Mouse (Mus musculus): Measurements from ENCODE around the gene Fcgrt.
A peak's percentile ranks its signal among the peaks of the same experiment; 100 is the strongest.
"Not testable (repeated sequence)": the region's sequence is repeated elsewhere in the genome, so short reads cannot be mapped to it uniquely, and the experiment has no call there.

Gene Fcgrt

DNA sequence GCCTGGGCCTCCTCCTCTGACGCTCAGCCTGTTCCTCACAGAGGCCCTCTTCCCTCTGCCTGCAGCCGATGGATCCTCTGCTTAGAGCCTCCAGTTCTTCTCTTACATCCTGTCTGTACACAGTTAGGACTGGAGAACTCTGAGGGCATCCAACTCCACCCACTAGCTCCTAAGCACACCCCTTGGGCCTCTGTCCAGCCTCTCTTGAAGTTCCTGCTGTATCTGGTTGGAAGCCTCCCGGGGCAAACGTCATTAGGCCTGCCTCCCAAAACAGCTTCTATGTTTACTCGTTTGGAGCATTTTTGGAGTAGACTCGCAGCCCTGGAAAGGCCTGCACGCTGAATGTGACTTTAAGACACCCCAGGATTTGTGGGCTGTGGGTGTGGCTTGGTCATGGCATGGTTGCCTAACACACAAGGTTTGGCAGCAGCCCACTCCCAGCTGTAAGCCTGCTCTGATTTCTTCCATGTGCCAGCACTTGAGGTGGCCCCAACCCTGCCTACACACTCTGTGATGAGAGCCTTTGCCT lies at the start of gene Fcgrt:
Gene Fcgrt (minus strand): TSS at position 200 of the 529 bp plus-strand sequence.
- no peak for DNase-seq (ENCODE audit: low read depth, low spot score)

- DNase-seq (ENCODE audit: low read depth, low spot score), result not testable (repeated sequence)
Observed at GRCm38 (mm10) chr7:45153052-45153451, 49.4 kb upstream of the Fcgrt start.

GRCm38 (mm10) chr7:45151303-45151702 lies 47.7 kb upstream of the Fcgrt start:
- no peak for DNase-seq (ENCODE audit: low read depth, low spot score)

DNA sequence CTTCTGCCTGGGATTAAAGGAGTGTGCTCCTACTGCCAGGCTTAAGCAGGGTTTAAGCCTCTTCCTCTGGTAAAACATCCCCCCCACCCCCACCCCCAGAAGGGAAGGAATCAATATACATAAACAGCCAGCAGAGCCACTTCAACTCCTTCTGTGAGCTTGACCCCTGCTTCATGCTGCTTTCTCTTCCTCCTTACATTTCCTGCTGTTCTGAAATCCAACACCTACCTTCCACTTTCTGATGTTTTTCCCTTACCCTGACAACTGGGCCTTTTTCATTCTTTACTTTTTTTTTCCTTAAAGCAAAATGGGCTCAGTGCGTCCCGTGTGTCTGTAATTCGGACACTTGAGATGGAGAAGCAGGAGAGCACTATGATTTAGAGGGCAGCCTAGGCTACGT lies 46.7 kb upstream of the Fcgrt start:
- no peak for DNase-seq (ENCODE audit: low read depth, low spot score)

GRCm38 (mm10) chr7:45149545-45149944 lies 45.9 kb upstream of the Fcgrt start:
- DNase-seq (ENCODE audit: low read depth, low spot score), result no peak

GRCm38 (mm10) chr7:45148534-45149098 lies 45.0 kb upstream of the Fcgrt start:
- no peak for DNase-seq (ENCODE audit: low read depth, low spot score)

DNA sequence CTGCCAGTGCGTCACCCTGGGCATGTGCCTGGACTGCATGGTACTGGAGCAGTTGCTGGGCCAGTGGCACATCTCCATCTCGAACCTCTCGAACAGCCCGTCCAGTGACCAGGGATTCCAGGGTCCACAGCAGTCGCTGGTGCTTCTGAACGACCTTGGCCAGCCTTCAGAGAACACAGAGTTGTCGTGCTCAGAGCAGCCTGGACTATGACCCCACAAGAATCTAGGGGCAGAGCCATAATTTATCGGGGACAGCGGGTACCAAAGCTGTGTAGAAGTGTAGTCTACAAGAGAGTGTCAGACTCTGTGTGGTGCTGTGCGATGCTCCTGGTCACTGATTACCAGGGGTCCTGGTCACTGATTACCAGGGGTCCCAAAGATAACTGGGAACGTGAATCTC lies 44.2 kb upstream of the Fcgrt start:
- no peak for DNase-seq (ENCODE audit: low read depth, low spot score)

- DNase-seq (ENCODE audit: low read depth, low spot score), result no peak
Observed at GRCm38 (mm10) chr7:45147267-45147666, 43.6 kb upstream of the Fcgrt start.

- DNase-seq (ENCODE audit: low read depth, low spot score), result no peak
Observed at GRCm38 (mm10) chr7:45145460-45145859, 41.8 kb upstream of the Fcgrt start.

DNA sequence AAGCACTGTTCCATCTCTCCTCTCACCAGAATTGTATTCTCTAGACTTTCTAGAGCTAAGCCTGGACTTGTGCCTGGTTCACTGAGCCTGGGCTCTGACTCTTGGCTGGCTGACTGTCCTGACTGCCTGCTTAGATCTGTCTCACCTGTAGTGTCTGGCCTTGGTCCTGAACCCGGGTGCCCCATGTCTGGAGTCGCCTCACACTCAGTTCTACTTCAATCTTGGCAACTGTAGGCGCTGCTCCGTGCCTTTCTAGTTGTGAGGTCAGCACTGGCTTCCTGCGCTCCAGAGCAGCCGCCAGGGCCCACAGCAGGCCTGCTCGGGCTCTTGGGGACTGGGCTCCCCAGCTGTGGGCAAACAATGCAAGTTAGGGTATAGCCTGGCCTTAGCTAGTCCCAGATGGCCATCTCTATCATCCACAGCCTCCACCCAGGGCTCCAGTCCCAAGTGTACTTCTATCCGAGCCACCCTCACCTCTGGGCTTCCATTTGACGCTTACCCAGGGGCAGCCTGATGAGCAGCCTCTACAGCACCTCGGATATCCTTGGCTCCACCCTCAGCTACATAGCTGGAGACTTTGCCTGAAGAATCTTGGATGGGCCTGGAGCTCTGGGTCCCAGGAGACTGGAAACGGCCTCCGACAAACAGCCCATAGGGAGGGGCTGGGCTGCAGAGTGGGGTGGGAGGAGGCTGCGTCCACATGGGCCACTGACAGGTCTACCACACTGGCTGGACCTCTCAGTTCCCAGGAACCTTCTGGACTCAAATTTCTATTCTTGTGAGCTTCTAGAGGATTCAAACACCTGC lies 40.9 kb upstream of the Fcgrt start:
- DNase-seq (ENCODE audit: low read depth, low spot score), result no peak

GRCm38 (mm10) chr7:45141914-45142313 lies 38.3 kb upstream of the Fcgrt start:
- DNase-seq (ENCODE audit: low read depth, low spot score), result no peak

DNA sequence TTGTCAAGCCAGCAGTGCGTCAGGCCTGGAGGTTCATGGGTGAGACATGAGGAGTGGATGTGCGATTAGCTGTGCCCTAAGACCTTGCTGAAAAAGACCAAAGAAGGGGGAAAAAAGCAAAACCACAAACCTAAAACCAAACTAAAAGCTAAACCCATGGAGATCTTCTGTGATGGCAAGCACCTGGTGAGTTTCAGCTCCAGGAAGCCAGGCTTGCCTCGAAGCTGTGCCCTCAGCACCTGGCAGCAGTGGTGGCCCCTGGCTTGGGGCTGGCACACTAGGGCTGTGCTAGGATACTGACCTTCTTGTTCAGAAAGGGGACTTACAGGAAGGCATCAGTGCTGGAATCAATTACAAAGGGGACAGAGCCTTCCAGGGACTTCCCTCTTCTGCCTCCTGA lies 37.7 kb upstream of the Fcgrt start:
- no peak for DNase-seq (ENCODE audit: low read depth, low spot score)

- DNase-seq (ENCODE audit: low read depth, low spot score), result no peak
Observed at GRCm38 (mm10) chr7:45139904-45140723, 36.5 kb upstream of the Fcgrt start.

GRCm38 (mm10) chr7:45138403-45138802 lies 34.8 kb upstream of the Fcgrt start:
- no peak for DNase-seq (ENCODE audit: low read depth, low spot score)

GRCm38 (mm10) chr7:45137171-45138006 lies 33.7 kb upstream of the Fcgrt start:
- DNase-seq (ENCODE audit: low read depth, low spot score), result no peak

- DNase-seq (ENCODE audit: low read depth, low spot score), result peak; percentile 76
Observed at GRCm38 (mm10) chr7:45135993-45136567, 32.4 kb upstream of the Fcgrt start, which contains the start of the genes Gm45713 and Flt3l. Gene Gm45713, minus strand, starts transcription at chr7:45136231. Gene Flt3l, minus strand, starts transcription at chr7:45136432.

DNA sequence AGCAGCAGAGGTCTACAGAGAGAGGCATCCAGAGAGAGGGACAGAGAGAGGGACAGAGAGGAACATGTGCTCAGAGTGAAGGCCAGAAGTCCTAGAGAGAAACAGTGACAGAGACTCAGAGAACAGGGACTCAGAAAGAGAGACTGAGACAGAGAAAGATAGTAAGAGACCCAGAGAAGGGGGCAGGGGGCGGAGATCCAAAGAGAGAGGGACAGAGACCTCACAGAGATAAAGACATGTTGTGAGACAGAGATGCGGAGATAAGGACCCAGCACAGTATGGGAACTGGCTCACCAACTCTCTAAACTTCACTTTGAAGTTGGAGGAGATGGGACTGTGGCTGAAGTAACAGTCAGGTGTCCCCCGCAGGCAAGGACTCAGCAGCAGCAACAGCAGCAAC lies 31.7 kb upstream of the Fcgrt start:
- no peak for DNase-seq (ENCODE audit: low read depth, low spot score)

- peak; percentile 97 for DNase-seq (ENCODE audit: low read depth, low spot score)
Observed at GRCm38 (mm10) chr7:45134544-45135026, 30.9 kb upstream of the Fcgrt start.

DNA sequence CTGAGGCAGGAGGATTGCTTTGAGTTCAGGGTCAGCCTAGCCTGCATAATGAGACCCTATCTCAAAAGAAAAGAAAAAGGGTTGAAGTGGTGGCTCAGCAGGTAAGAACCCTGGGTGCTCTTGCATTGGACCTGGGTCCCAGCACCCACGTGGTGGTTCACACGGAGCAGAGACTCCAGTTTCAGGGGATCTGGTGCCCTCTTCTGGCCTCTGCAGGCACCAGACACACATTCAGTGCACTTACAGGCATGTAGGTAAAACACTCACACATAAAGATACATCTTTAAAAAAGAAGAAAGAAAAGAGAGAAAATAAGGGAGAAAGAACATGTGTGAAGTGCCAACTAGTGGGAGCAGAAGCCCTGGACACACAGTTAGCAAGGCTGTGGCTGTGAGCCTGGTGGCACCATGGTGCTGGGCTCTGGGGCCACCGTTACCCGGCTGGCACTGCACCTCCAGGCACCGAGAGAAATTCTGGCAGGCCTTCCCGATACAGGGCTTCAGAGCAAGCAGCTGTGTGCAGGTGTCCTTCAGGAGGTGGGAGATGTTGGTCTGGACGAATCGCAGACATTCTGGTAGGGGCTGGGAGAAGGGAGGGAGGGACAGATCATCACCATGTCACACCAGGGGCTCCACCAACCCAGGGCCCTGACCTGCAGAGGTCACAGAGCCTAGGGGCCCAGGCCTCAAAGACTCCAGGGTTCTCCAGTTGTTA lies 30.0 kb upstream of the Fcgrt start:
- peak; percentile 87 for DNase-seq (ENCODE audit: low read depth, low spot score)

DNA sequence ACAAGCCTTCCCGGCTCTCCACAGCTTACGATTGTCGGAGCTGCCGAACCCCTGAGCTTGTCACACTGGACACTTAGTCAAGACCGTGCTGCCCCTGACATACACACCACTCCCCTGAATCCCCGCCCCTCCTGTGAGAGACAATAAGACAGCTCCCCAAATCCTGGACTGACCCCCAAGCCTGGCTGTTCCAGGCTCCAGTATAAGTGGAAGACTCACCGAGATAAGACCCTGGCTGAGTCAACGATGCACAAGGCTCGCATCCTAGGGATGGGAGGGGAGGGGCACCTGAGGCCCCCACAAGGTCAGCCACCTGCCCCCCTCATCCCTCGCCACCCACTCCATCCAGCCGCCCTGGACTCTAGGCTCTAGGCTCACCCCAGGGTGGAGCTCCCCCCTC lies 28.2 kb upstream of the Fcgrt start:
- DNase-seq (ENCODE audit: low read depth, low spot score), result no peak
